ENCODE assay signal across 8 mouse cellular contexts in genomic region chr15:25773711-25774513, GRCm38 (mm10).
DNase-seq lines count a peak whose midpoint lies in the region; ATAC-seq lines count a peak whose summit lies in the region.

No protein-coding gene starts in this region.

- H3K27ac ChIP-seq in intestine, embryonic 16.5 days (ENCODE audit: low read length) = peak overlapping the region; percentile 88

- 7% methylated on average over 21 of the region's 21 CpGs for WGBS in intestine, embryonic 16.5 days

- H3K4me1 ChIP-seq in intestine, embryonic 16.5 days (ENCODE audit: control insufficient read depth, insufficient read depth, low read length) = peaks cover 12% of the 10 kb centered on the region

- peaks cover 8% of the 10 kb centered on the region; the same call in 1 of the 2 replicates for H3K36me3 ChIP-seq in intestine, embryonic 16.5 days (ENCODE audit: control insufficient read depth, insufficient read depth, low read length)

- peak overlapping the region; percentile 48 for H3K4me3 ChIP-seq in intestine, embryonic 16.5 days (ENCODE audit: low read length)

- intact Hi-C loops in left cerebral cortex, postnatal 36 days (cut with DNase I) = loop anchor here (2.0 to 5.0 kb wide), 2 partner anchors 19 to 42 kb away; no protein-coding TSS in a partner anchor

- H3K4me2 ChIP-seq in intestine, embryonic 16.5 days (ENCODE audit: low read depth, low read length) = peak overlapping the region; percentile 64

- H3K9me3 ChIP-seq in intestine, embryonic 16.5 days (ENCODE audit: control insufficient read depth, low read length) = no peaks in the 10 kb centered on the region

- H3K9ac ChIP-seq in intestine, embryonic 16.5 days (ENCODE audit: low read depth, low read length) = peak overlapping the region; percentile 63

- H3K27me3 ChIP-seq in intestine, embryonic 16.5 days (replicated peaks; ENCODE audit: control insufficient read depth, insufficient read depth, low read length) = no peaks in the 10 kb centered on the region

- ATAC-seq in intestine, embryonic 16.5 days = peak; percentile 50
- peak; percentile 61; the same call in 1 of the 2 replicates for ATAC-seq in megakaryocyte-erythroid progenitor cell, adult 5-6 weeks (replicated peaks; ENCODE audit: low FRiP score, low TSS enrichment, poor library complexity, severe bottlenecking)

- DNase-seq in NIH3T3 (ENCODE audit: low read depth) = peak; percentile 59
- DNase-seq in embryo, embryonic 10 days (ENCODE audit: low spot score) = peak; percentile 92
- DNase-seq in heart, adult 11 months = peak; percentile 99
- DNase-seq in left cerebral cortex, postnatal 36 days (ENCODE audit: low spot score in 2 of 2) = peak; percentile 50 to 51
- peak; percentile 57 for DNase-seq in right cerebral cortex, postnatal 25 days
- no peak for DNase-seq in cerebellum, adult 11 months
